Mouse (Mus musculus): ENCODE data around the gene Auts2. TPM values are rescaled to one million over a fixed set of nuclear protein-coding genes. Genes with fewer than 3 reads are reported as not detected.

Auts2 gene
- total and polyA plus RNA-seq, 3 experiments: not detected

- in situ Hi-C loops (cut with MboI; ENCODE audit: low pct_ligation_motif_present, low pct_unique_long_range_greater_than_20kb, low sequenced_read_pairs): no loop called here
- Histone ChIP-seq H3K79me2 (replicated peaks; ENCODE audit: control insufficient read depth, extremely low read depth, insufficient read depth, poor library complexity, severe bottlenecking) (no peaks in the 10 kb centered on the region), H3K36me3 (replicated peaks in 1 of 2; ENCODE audit: control insufficient read depth in 1 of 2, insufficient read depth in 1 of 2, low read length in 1 of 2) (no peaks in the 10 kb centered on the region), H3K4me1 (ENCODE audit: control insufficient read depth in 1 of 2, insufficient read depth in 2 of 2) (no peaks in the 10 kb centered on the region), H3K4me2 (ENCODE audit: insufficient read depth, low read depth, poor library complexity, severe bottlenecking) (no peak overlapping the region), H3K27me3 (replicated peaks) (no peaks in the 10 kb centered on the region), H3K9ac (ENCODE audit: insufficient read depth, low read depth) (no peak overlapping the region), H3K9me3 (replicated peaks; ENCODE audit: low read length) (peaks cover 87% of the 10 kb centered on the region), H3K27ac (ENCODE audit: insufficient read depth, low read depth) (no peak overlapping the region), H3K4me3 (replicated peaks in 1 of 3; ENCODE audit: low read depth in 2 of 3, low read length in 2 of 3, poor library complexity in 1 of 3) (no peak overlapping the region)
- dilution Hi-C loops (cut with MboI; ENCODE audit: extremely low pct_ligation_motif_present, extremely low pct_unique_long_range_greater_than_20kb, low sequenced_read_pairs): no loop called here
- no peak for TF ChIP-seq CHD2 (IDR thresholded peaks at IDR 0.05; ENCODE audit: low read length)
- TF ChIP-seq CTCF (conservative IDR thresholded peaks at IDR 0.05 in 1 of 2, IDR thresholded peaks at IDR 0.05 in 1 of 2; ENCODE audit: low read depth in 2 of 2, low read length in 2 of 2): no peak
- no peak for TF ChIP-seq ZKSCAN1 (IDR thresholded peaks at IDR 0.05; ENCODE audit: borderline replicate concordance, low read depth, low read length)
- no peak for TF ChIP-seq KAT2A (IDR thresholded peaks at IDR 0.05; ENCODE audit: insufficient replicate concordance, low read length)
- TF ChIP-seq MAZ (IDR thresholded peaks at IDR 0.05; ENCODE audit: low read depth, low read length): no peak
- TF ChIP-seq POLR2A (IDR thresholded peaks at IDR 0.05; ENCODE audit: low read depth, low read length): no peak
- no peak for TF ChIP-seq SMC3 (IDR thresholded peaks at IDR 0.05; ENCODE audit: low read depth, low read length)
- TF ChIP-seq NELFE (IDR thresholded peaks at IDR 0.05; ENCODE audit: low read depth, low read length): no peak
- no peak for TF ChIP-seq MXI1 (IDR thresholded peaks at IDR 0.05; ENCODE audit: low read depth, low read length)
- TF ChIP-seq ZC3H11A (IDR thresholded peaks at IDR 0.05; ENCODE audit: low read depth, low read length): no peak
- TF ChIP-seq ZNF384 (IDR thresholded peaks at IDR 0.05; ENCODE audit: low read depth, low read length): no peak
- DNase-seq (ENCODE audit: extremely low read depth): no peak
These were observed 964.4 kb downstream of the Auts2 start for GRCm38 (mm10) chr5:131578737-131579136.

DNA sequence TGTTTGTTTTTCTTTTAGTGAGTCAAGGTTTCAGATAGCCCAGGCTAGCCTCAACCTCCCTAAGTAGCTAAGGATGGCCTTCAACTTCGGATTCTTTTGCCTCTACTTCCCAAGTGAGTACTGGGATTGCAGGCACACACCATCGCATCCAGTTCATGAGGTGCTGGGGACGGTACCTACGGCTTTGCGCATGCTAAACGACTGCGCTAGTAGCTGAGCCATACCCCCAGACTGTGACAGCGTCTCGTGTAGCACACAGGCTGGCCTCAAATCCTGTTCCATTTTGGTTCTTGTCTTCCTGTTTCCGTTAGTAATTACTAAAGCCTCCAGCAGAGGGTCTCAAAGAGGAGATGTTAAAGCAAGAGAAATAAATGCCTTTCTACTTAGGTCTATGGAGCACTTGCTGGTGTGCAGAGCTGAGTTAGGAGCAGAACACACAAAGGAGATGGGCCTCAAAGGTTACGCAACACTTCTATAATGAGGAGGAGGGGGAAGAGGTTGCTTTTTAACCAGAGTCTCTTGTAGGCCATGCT, 967.3 kb downstream of the Auts2 start:
- no peaks in the 10 kb centered on the region for H3K27me3 ChIP-seq (replicated peaks)
- no peaks in the 10 kb centered on the region for H3K4me1 ChIP-seq (ENCODE audit: control insufficient read depth in 1 of 2, insufficient read depth in 2 of 2)
- TF ChIP-seq MXI1 (IDR thresholded peaks at IDR 0.05; ENCODE audit: low read depth, low read length) (no peak), JUND (conservative IDR thresholded peaks at IDR 0.05; ENCODE audit: low read depth, low read length) (no peak), GABPA (IDR thresholded peaks at IDR 0.05; ENCODE audit: insufficient replicate concordance, low read depth, low read length) (no peak), RCOR1 (conservative IDR thresholded peaks at IDR 0.05; ENCODE audit: low read depth, low read length) (no peak), HCFC1 (IDR thresholded peaks at IDR 0.05; ENCODE audit: low read depth, low read length) (no peak), EP300 (IDR thresholded peaks at IDR 0.05; ENCODE audit: low read length) (no peak), USF2 (conservative IDR thresholded peaks at IDR 0.05; ENCODE audit: low read depth, low read length) (no peak), MAZ (IDR thresholded peaks at IDR 0.05; ENCODE audit: low read depth, low read length) (no peak), ZNF384 (IDR thresholded peaks at IDR 0.05; ENCODE audit: low read depth, low read length) (no peak), KAT2A (IDR thresholded peaks at IDR 0.05; ENCODE audit: insufficient replicate concordance, low read length) (no peak), E2F4 (IDR thresholded peaks at IDR 0.05; ENCODE audit: insufficient replicate concordance, low read depth, low read length) (no peak), NRF1 (IDR thresholded peaks at IDR 0.05; ENCODE audit: low read depth, low read length) (no peak), JUN (IDR thresholded peaks at IDR 0.05; ENCODE audit: insufficient read depth, low read depth, low read length) (no peak), SMC3 (IDR thresholded peaks at IDR 0.05; ENCODE audit: low read depth, low read length) (no peak)
- no peak overlapping the region for H3K27ac ChIP-seq (ENCODE audit: insufficient read depth, low read depth)
- H3K9me3 ChIP-seq (replicated peaks; ENCODE audit: low read length): peaks cover 90% of the 10 kb centered on the region
- H3K9ac ChIP-seq (ENCODE audit: insufficient read depth, low read depth): no peak overlapping the region
- in situ Hi-C loops (cut with MboI; ENCODE audit: low pct_ligation_motif_present, low pct_unique_long_range_greater_than_20kb, low sequenced_read_pairs): no loop called here
- no peak for DNase-seq (ENCODE audit: extremely low read depth)
- H3K4me2 ChIP-seq (ENCODE audit: insufficient read depth, low read depth, poor library complexity, severe bottlenecking): no peak overlapping the region
- H3K4me3 ChIP-seq (replicated peaks in 1 of 3; ENCODE audit: low read depth in 2 of 3, low read length in 2 of 3, poor library complexity in 1 of 3): no peak overlapping the region
- H3K79me2 ChIP-seq (replicated peaks; ENCODE audit: control insufficient read depth, extremely low read depth, insufficient read depth, poor library complexity, severe bottlenecking): no peaks in the 10 kb centered on the region
- dilution Hi-C loops (cut with MboI; ENCODE audit: extremely low pct_ligation_motif_present, extremely low pct_unique_long_range_greater_than_20kb, low sequenced_read_pairs): no loop called here
- H3K36me3 ChIP-seq (replicated peaks in 1 of 2; ENCODE audit: control insufficient read depth in 1 of 2, insufficient read depth in 1 of 2, low read length in 1 of 2): no peaks in the 10 kb centered on the region

All from CH12.LX (cell line).